Mouse (Mus musculus) forebrain, postnatal 0 days (tissue): Measurements from ENCODE around the gene Pik3ca. TPM values are rescaled to one million over a fixed set of nuclear protein-coding genes. Genes with fewer than 3 reads are reported as not detected.

Experiments used
- ATAC-seq: fragments of 200-750 bp; cut with Nextera tagmentation; 2 replicates; pipeline ENCODE4 v1.8.0; 2017; ENCODE audit warnings: mild to moderate bottlenecking, moderate library complexity
- DNase-seq: peaks from one replicate; pipeline ENCODE4 v3.0.0-alpha.2; 2015
- H3K27ac ChIP-seq: fragments of 300-500 bp; sonication (generic); 2 replicates; pipeline ENCODE4 v1.5.1; 2014; ENCODE audit warnings: low read depth, mild to moderate bottlenecking, antibody characterized with exemption, low read length, moderate library complexity, mixed read lengths
- H3K27me3 ChIP-seq: fragments of 300-500 bp; sonication (generic); 2 replicates; pipeline ENCODE4 v1.6.1; 2014; ENCODE audit warnings: mild to moderate bottlenecking, low read length, mixed read lengths; ENCODE audit not compliant: insufficient read depth
- H3K36me3 ChIP-seq: fragments of 300-500 bp; sonication (generic); 2 replicates; pipeline ENCODE4 v1.6.1; 2014; ENCODE audit warnings: mild to moderate bottlenecking, moderate library complexity; ENCODE audit not compliant: insufficient read depth
- H3K4me1 ChIP-seq: fragments of 300-500 bp; sonication (generic); 2 replicates; pipeline ENCODE4 v1.6.1; 2014; ENCODE audit warnings: antibody characterized with exemption; ENCODE audit not compliant: insufficient read depth
- H3K4me2 ChIP-seq: fragments of 300-500 bp; sonication (generic); 2 replicates; pipeline ENCODE4 v1.6.1; 2014; ENCODE audit warnings: low read depth, mild to moderate bottlenecking, moderate library complexity
- H3K4me3 ChIP-seq: fragments of 300-500 bp; sonication (generic); 2 replicates; pipeline ENCODE4 v1.5.1; 2014; ENCODE audit warnings: low read depth, low read length, mixed read lengths
- H3K9ac ChIP-seq: fragments of 300-500 bp; sonication (generic); 2 replicates; pipeline ENCODE4 v1.6.1; 2014; ENCODE audit warnings: mild to moderate bottlenecking
- H3K9me3 ChIP-seq: fragments of 300-500 bp; sonication (generic); 2 replicates; pipeline ENCODE4 v1.6.1; 2016; ENCODE audit warnings: low read length
- CTCF ChIP-seq: sonication (generic); IDR thresholded peaks from 2 replicates; pipeline ENCODE4 v1.5.1; 2016; ENCODE audit warnings: antibody characterized with exemption, control low read depth, low read depth
- WGBS: fragments of 180-500 bp; shearing (Covaris S2); extraction: QIAGEN DNeasy Blood & Tissue Kit; methylation state at CpG from one replicate; pipeline ENCODE4 v1.1.7; 2014; 5-methylcytosine and 5-hydroxymethylcytosine counted together
- polyA plus RNA-seq: library from polyadenylated mRNA; unstranded; fragments of >200 nt; fragmentation: Nextera tagmentation; extraction: Ambion mirVana; gene quantifications from 2 replicates; pipeline ENCODE4 v1.2.1, GENCODE M21; 2015
- total RNA-seq: library from RNA; depleted of rRNA; stranded (reverse); fragments of >200 nt; gene quantifications from 2 replicates; pipeline ENCODE4 v1.2.3, GENCODE M21; 2014

Pik3ca gene
- total and polyA plus RNA-seq, 2 experiments from 2014 or later = 8.0 to 55.4 TPM

GRCm38 (mm10) chr3:32399931-32400330 is 2.5 kb downstream of the Pik3ca start:
- TF ChIP-seq CTCF = no peak
- Histone ChIP-seq H3K4me3 (no peak overlapping the region), H3K9ac (no peak overlapping the region), H3K4me2 (no peak overlapping the region), H3K4me1 (peaks cover 13% of the 10 kb centered on the region; the same call in 1 of the 2 replicates), H3K36me3 (no peaks in the 10 kb centered on the region), H3K27me3 (no peaks in the 10 kb centered on the region), H3K9me3 (no peaks in the 10 kb centered on the region), H3K27ac (no peak overlapping the region)
- 63% methylated on average over 2 of the region's 2 CpGs for WGBS
- DNase-seq (no peak), ATAC-seq (no peak)

- no peak for ATAC-seq
Observed at GRCm38 (mm10) chr3:32401591-32401990, 4.1 kb downstream of the Pik3ca start.

GRCm38 (mm10) chr3:32402990-32403885 is 5.8 kb downstream of the Pik3ca start:
- Histone ChIP-seq H3K27me3 (no peaks in the 10 kb centered on the region), H3K4me3 (no peak overlapping the region), H3K4me1 (peaks cover 10% of the 10 kb centered on the region; the same call in 1 of the 2 replicates), H3K9me3 (no peaks in the 10 kb centered on the region), H3K27ac (no peak overlapping the region), H3K4me2 (no peak overlapping the region), H3K9ac (no peak overlapping the region), H3K36me3 (no peaks in the 10 kb centered on the region)
- WGBS = 73% methylated on average over 7 of the region's 7 CpGs
- ATAC-seq = no peak
- no peak for TF ChIP-seq CTCF
- DNase-seq = no peak

More at GRCm38 (mm10) chr3:32401591-32401990, 4.1 kb downstream of the Pik3ca start:
- H3K4me2 ChIP-seq = no peak overlapping the region
- peaks cover 10% of the 10 kb centered on the region; the same call in 1 of the 2 replicates for H3K4me1 ChIP-seq
- no peaks in the 10 kb centered on the region for H3K36me3 ChIP-seq
- H3K27ac ChIP-seq = no peak overlapping the region
- H3K9ac ChIP-seq = no peak overlapping the region
- DNase-seq = no peak
- WGBS = 69% methylated on average over 3 of the region's 3 CpGs
- H3K9me3 ChIP-seq = no peaks in the 10 kb centered on the region
- no peaks in the 10 kb centered on the region for H3K27me3 ChIP-seq
- TF ChIP-seq CTCF = no peak
- H3K4me3 ChIP-seq = no peak overlapping the region

GRCm38 (mm10) chr3:32405699-32406098 is 8.2 kb downstream of the Pik3ca start:
- no peak overlapping the region for H3K27ac ChIP-seq
- H3K36me3 ChIP-seq = no peaks in the 10 kb centered on the region
- H3K4me2 ChIP-seq = no peak overlapping the region
- H3K4me1 ChIP-seq = no peaks in the 10 kb centered on the region
- no peaks in the 10 kb centered on the region for H3K9me3 ChIP-seq
- no peaks in the 10 kb centered on the region for H3K27me3 ChIP-seq
- no peak overlapping the region for H3K9ac ChIP-seq
- WGBS = 85% methylated on average over 1 of the region's 1 CpGs
- TF ChIP-seq CTCF = no peak
- H3K4me3 ChIP-seq = no peak overlapping the region
- ATAC-seq = no peak
- no peak for DNase-seq

DNA sequence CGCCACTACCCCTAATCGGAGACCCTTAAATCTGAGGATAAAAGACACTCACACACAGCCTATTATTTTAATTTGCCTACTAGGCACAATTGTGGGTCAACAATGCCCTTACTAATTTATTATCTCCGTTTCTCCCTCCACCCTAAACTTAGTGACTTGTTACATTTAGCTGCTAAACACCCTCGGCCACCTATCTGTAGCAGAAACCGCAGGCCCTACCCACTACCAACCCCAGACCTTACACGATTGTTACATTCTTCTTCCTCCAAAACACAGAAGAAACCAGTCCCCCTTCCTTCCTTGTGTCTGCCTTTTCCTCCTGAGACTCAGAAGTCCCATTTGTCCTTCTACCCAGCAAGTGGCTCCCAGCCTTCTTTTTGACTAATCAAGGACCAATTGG is 9.3 kb downstream of the Pik3ca start:
- WGBS = 77% methylated on average over 6 of the region's 6 CpGs

GRCm38 (mm10) chr3:32408811-32409273 is 11.4 kb downstream of the Pik3ca start:
- Histone ChIP-seq H3K27me3 (no peaks in the 10 kb centered on the region), H3K4me3 (no peak overlapping the region), H3K9ac (no peak overlapping the region), H3K36me3 (no peaks in the 10 kb centered on the region), H3K4me1 (0 out of 2 replicates have a peak, but pooled peaks cover 7% of the 10 kb centered on the region), H3K27ac (no peak overlapping the region), H3K4me2 (no peak overlapping the region), H3K9me3 (no peaks in the 10 kb centered on the region)
- no peak for TF ChIP-seq CTCF
- no peak for DNase-seq
- WGBS = 89% methylated on average over 3 of the region's 3 CpGs
- ATAC-seq = no peak

More for the DNA sequence above, 9.3 kb downstream of the Pik3ca start:
- DNase-seq (no peak), ATAC-seq (no peak)
- Histone ChIP-seq H3K36me3 (no peaks in the 10 kb centered on the region), H3K9me3 (no peaks in the 10 kb centered on the region), H3K4me1 (no peaks in the 10 kb centered on the region), H3K27me3 (no peaks in the 10 kb centered on the region), H3K9ac (no peak overlapping the region), H3K27ac (no peak overlapping the region), H3K4me2 (no peak overlapping the region), H3K4me3 (no peak overlapping the region)
- no peak for TF ChIP-seq CTCF

DNA sequence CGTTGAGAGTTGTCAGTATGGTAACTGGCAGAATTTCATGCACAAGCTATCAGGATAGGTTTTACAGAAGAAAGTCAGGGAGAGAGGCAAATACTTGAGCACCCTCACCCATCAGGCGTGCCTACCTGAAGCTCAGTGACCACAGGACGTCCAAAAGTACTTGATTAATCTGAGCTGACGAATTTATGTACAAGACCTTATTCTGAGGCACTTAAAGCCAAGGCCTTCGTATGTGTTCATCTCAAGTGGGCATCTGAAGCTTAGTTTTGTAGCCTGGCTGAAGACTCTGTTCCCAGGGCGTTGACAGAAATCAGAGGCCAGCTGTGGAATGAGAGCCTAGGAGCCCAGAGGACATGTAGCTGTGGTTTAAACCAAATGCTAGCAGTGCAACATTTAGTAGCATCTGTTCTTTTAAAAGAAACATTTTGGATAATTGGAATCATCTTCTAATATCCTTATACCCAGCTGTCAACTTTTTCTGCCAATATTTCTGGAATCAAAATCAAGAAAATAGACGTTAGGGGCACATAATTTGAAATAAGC is 15.1 kb downstream of the Pik3ca start:
- WGBS = 74% methylated on average over 7 of the region's 7 CpGs
- Histone ChIP-seq H3K36me3 (no peaks in the 10 kb centered on the region), H3K9me3 (no peaks in the 10 kb centered on the region), H3K4me3 (no peak overlapping the region), H3K27ac (no peak overlapping the region), H3K4me2 (no peak overlapping the region), H3K27me3 (no peaks in the 10 kb centered on the region), H3K4me1 (0 out of 2 replicates have a peak, but pooled peaks cover 15% of the 10 kb centered on the region), H3K9ac (no peak overlapping the region; the same call in 1 of the 2 replicates)
- DNase-seq (no peak), ATAC-seq (no peak)
- TF ChIP-seq CTCF = no peak
